Mouse (Mus musculus) common myeloid progenitor, adult 5-6 weeks (primary cell): ENCODE measurements around the gene Ist1. TPM values are rescaled to one million over a fixed set of nuclear protein-coding genes. Genes with fewer than 3 reads are reported as not detected.

Source experiments
- ATAC-seq: replicated peaks from 2 replicates; pipeline ENCODE4 v1.8.0; 2016; ENCODE audit warnings: low read depth, mild to moderate bottlenecking, moderate TSS enrichment, inconsistent platforms; ENCODE audit not compliant: poor library complexity, severe bottlenecking
- total RNA-seq: library from RNA; stranded (forward); fragments of 200-1000, 187-1606 nt; gene quantifications from 2 replicates; pipeline ENCODE4 v1.2.3, GENCODE M21; 2017

The Ist1 gene
- total RNA-seq, 1 experiment from 2014 or later: 85.4 TPM

DNA sequence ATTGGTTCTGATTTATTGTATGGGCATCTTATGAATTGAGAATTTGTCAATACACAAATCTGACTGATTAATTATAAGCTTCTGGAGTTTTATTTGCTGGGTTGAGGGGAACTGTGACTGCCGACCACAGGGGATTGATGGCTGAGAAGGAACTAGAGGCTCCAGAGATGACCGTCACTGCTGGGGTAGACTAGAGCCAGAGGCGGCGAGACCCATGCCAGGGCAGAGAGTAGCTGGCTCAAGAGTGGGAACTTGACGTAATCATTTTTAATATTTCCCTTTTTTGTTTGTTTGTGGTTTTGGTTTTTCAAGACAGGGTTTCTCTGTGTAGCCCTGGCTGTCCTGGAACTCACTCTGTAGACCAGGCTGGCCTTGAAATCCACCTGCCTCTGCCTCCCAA, 5.8 kb downstream of the Ist1 start:
- peak; percentile 63 for ATAC-seq

DNA sequence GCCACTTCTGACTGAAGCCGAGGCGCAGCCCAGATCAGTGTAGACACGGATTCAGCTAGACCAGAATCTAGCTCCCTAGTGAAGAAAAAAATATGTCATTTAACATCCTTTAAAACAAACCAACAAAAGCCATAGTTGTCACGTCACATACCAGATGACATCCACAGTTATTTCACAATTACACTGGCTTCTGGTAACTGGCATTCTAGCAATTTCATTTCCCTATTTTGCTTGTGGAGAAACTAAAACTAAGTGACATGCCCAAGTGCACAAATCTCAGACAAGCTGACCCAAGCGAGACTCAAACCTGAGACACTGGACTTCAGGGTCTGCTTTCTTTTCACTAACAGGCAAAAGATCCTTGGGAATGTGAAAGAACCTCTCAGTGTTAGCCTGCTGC, 10.9 kb downstream of the Ist1 start:
- peak; percentile 71 for ATAC-seq

DNA sequence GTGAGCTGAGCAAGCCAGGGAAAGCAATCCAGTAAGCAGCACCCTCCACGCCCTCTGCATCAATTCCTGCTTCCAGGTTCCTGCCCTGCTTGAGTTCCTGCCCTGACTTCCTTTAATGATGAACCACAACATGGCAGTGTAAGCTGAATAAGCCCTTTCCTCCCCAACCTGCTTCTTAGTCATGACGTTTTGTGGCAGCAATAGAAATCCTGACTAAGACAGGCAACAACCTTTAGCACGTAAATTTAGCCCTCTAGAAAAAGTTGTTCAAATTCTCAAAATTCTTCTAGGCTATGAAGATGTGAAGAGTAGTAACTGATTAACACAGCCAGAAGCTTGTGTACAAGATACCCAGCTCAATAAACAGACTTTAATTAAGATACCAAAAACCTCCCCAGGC, 11.5 kb downstream of the Ist1 start:
- no peak for ATAC-seq

DNA sequence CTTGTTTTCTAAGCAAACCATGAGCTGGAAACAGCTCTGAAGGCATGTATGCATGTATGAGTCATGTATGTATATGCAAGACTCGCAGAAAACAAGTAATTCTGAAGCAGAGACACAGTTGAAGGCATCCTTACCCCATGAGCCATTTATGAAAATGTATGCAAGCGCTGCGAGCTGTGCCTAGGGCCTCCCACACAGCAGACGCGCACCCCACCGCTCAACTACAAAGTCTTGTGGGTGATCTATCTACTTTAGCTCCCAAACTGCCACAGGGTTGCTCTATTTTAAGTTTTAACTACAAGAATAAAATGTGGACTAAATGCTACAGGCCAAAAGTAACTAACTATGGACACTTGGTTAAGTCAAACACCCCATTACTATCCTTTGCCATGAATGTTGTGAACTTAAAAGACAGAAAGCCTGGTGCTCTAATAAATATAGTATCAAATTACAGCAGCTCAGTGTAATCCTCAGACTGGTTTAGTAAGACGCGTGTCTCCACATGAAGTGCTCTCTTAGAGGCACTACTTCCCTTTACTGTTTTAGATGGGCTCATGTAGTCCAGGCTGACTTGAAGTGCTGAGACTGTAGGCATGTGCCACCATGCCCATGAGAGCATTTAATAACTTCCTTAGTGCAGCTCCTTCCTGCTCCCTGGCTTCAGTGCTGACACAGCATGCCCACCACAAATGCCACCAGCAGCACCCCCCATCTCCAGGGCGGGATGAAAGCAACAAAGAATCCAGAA, 17.0 kb downstream of the Ist1 start:
- ATAC-seq: no peak

DNA sequence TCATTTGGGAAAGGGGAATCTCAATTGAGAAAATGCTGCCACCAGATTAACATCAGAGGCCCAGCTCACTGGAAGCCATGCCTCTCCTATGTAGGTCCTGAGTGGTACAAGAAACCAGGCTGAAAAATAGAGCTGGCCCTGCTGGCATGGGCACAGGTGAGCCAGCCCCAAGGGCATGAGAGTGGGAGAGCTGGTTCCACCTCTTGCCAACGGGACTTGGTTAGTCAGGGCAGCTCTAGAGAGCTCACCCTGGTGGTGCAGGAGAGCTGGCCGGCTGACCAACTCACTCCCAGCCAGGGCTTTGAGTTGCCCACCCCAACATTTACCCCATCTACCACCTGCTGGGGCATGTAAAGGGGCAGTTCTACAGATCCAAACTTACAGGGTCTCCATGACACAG, 19.5 kb downstream of the Ist1 start:
- ATAC-seq: no peak

DNA sequence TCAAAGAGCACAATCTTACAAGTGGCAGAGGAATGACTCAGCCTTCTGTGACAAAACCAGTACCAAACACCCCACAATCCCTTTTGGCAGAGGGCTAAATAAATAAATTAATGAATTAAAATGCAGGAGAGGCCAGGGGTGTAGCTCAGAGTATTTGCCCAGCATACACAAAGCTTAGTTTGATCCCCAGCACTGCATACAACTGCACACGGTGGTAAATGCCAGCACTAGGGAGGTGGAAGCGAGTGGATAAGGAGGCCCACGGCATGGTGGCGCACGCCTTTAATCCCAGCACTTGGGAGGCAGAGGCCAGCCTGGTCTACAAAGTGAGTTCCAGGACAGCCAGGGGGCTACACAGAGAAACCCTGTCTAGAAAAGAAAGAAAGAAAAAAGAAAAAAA, 20.4 kb downstream of the Ist1 start:
- no peak for ATAC-seq

DNA sequence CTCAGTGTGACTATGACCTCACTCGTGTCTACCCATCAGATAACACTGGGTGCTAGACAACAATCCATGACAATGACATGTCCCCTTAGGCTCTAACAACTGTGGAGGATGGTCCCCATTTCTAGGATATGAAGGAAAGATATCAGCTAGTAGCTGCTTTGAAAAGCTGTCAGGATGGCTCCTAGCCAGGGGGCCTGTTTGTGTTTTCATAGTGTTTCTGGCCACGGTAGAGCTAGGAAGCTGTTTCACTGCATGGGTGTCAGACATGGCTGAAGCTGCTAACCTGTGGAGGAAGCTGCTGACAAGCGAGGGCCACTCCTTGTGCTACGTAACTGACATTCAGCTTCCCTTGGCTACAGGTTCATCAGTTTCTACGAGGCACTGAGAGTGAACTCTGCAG, 26.4 kb downstream of the Ist1 start:
- no peak for ATAC-seq

DNA sequence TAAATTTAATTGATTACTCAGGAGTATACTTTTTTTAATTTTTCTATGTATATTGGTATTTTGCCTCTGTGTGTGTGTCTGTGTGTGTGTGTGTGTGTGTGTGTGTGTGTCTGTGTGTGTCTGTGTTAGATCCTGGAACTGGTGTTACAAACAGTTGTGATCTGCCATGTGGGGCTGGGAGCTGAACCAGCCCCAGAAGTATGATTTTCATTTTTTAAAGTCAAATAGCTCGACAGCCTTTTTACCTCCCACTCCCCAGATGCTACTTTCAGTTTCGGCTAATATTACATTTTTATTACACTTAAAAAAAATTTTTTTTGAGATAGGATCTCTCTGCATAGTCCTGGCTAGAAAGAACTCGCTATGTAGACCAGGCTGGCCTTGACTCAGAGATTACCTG, 30.7 kb downstream of the Ist1 start:
- no peak for ATAC-seq

DNA sequence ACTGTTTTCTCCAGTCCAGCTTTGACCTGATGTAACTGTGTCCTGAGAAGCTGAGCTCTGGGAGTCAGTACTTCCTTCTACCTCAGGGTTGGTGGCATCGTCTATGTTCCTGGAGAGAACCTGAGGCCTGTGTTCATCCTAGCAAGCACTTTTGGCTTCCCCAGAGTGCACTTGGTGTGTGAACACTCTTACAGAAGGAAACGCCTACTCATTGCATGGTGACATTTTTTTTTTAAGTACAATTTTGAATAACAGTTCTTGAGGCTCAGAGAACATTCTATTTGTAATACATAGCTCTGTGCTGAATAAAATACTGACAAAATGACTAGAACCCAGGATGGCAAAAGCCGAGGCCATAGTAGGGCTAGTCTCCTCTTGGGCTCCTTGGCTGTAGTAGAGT, 36.2 kb downstream of the Ist1 start:
- ATAC-seq: no peak

DNA sequence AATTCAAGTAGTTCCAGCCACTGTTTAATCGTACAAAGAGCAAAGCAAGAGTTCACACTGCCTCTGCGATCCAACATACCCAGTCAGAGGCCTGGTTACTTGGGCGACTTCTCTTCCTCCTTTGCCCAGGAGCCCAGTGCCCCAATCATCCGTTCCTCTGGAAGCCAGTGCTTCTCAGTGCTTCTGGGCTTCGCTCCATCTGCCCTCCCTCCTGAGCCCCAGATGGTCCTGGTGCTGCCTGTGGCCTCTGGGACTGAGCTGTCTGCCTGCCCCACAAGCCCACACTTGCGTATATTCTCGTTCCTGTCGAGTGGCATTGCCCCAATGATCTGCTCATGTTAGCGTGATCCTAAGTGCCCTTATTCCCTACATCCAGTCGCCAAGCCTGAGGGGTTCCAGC, 42.3 kb downstream of the Ist1 start:
- ATAC-seq: no peak

DNA sequence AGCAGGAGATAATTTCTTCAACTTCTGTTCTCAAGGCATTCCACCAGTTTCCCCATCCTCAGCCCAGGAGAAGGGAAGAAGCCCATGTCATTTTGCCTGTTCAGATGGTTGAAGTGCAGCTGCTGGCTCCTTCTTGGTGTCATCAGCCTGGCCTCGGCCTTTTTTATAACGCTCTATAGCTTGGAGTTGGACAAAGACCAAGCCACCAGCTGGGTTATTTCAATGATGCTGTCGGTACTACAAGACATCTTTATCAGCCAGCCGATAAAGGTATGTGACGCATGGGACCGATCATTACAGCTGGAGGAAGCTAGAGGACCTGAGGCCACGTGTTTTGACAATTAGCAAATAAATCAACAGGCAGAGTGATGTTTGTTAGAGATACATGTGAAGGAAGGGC, 44.6 kb downstream of the Ist1 start:
- ATAC-seq: no peak

DNA sequence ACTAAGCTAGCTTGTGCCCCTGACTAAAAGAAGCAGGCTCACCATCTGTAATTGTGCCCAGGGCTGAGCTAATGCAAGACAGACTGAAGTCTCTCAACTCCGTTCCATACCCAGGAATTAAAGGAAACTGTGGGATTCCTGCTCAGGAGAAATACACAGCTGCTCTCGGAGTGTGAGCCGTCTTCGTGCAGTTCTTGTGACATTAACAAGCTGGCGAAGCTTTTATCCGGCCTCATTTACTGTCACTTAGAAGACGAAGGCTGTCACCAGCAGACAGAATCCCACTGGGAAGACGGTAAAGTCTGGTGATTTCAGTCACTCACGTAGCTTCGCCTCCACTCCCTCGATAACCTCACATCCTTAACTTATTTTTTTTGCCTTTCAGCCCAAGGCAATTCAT, 45.7 kb downstream of the Ist1 start:
- no peak for ATAC-seq

DNA sequence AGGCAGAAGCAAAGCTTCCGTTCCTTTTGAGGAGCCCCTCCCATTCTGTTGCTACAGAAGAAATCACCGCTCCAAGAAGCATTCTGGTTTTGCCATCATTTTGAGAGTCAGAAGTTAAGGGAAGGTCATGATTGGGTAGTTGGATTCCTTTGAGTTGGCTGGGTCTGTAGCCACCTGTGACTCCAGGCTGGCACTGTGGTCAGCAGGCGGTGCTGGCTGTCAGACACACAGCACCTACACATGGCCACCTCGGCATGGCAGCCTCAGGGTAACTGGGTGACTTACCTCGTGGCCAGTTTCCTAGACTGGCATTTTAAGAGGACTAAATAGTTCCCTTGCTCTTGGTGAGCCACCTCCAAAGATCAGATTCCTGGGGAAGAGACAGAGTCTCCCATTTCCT, 51.8 kb downstream of the Ist1 start:
- ATAC-seq: no peak

DNA sequence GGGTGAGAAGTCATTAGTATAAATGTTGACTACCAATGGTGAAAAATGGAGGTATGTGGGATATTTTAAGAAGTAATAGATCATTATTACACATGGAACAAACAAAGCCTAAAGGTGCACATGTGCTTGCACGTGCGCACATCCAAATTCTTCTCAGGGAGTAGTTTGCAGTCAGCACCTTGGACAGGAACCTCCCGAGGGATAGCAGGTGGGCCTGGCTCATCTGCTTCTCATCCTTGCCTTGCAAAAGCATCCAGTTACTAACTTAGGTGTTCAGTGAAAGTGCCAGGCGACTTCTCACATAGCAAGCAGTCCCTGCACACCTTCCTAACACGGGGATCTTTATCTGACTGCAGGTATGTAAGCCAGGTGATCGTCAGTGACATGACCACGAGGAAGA, 52.6 kb downstream of the Ist1 start:
- no peak for ATAC-seq

DNA sequence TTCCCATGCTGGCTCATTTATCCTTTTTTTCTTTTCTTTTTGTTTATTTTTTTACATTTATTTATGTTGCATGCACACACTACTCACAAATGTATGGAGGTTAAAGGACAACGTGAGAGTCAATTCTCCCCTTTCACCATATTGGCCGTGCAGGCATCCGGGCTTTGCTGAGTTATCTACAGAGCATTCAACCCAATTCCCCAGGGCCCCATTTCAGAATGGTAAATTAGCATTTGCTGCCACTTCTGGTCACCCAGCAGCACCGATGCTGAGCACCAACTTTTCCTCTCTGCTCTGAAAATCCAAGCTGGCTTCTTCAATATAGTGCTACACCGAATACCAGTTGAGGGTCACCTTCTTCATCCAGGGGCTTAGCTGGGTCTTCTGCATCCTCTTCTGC, 54.2 kb downstream of the Ist1 start:
- ATAC-seq: no peak

DNA sequence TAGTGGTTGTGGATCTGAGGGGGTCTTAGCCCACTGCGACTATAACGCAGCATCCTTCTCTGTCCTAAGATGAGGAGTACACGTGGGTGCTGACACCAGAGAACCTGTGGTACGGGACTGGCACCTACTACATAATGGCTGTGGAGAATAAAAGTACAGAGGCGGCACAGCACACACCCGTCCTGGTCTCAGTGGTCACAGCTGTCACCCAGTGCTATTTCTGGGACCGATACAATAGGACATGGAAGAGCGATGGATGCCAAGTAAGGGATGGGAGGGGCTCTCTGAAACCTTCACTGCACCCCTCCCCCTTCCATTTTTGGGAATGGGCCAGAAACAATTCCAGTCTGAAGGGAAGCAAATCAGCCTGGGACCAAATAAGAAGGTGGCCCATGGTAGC, 57.9 kb downstream of the Ist1 start:
- no peak for ATAC-seq

DNA sequence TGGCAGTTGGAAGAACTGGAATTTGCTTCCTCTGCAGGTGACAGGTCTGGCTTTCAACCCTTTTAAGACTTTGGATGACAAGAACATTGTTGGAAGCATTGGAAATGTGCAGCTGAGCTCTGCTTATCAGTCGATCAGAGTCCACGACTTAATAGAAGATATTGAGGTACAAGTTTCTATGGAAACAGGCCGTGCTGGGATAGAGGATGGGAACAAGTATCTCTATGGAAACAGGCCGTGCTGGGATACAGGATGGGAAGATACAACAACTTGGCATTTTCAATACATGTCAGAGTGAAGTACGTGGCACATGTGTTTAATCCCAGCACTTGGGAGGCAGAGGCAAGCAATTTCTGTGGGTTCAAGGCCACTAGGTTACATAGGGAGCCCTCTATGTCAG, 60.6 kb downstream of the Ist1 start:
- ATAC-seq: no peak

DNA sequence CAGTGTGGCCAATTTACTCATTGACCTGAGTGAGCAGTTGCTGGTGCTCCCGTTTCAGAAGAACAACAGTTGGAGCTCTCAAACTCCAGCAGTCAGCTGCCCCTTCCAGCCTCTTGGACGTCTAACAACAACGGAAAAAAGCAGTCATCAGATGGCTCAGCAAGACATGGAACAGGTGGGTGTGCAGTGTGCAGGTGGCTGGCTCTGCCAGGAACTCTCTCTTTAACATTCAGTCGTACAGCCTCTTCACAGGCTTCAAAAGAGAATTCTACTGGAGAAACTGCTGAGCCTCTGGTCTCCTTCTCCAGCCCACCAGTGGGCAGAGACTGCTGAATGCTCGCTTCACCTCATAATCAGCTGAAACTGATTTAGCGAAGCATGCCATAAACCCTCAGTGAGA, 64.4 kb downstream of the Ist1 start:
- ATAC-seq: no peak

Other genes starting within 250 kb of the Ist1 start
- gene Pmfbp1, start 199.2 kb downstream of the Ist1 start, total RNA-seq: not detected in 2 replicates
- gene Dhx38, start 127.4 kb downstream of the Ist1 start, total RNA-seq: 43.7 and 52.7 TPM in 2 replicates
- 12.4 and 17.7 TPM in 2 replicates for gene Txnl4b, start 127.4 kb downstream of the Ist1 start, total RNA-seq
- 19.9 and 26.4 TPM in 2 replicates for gene Hp, start 114.1 kb downstream of the Ist1 start, total RNA-seq
- gene Dhodh, start 84.6 kb downstream of the Ist1 start, total RNA-seq: 21.9 and 23.1 TPM in 2 replicates
- 0.82 and 1.0 TPM in 2 replicates for gene Pkd1l3, start 78.7 kb downstream of the Ist1 start, total RNA-seq
- gene Zfp821, start 12.3 kb upstream of the Ist1 start, total RNA-seq: 4.3 and 7.5 TPM in 2 replicates
- gene Atxn1l, start 44.5 kb upstream of the Ist1 start, total RNA-seq: 8.9 and 13.4 TPM in 2 replicates
- 53.6 and 71.5 TPM in 2 replicates for gene Ap1g1, start 85.3 kb upstream of the Ist1 start, total RNA-seq
- gene Phlpp2, start 175.3 kb upstream of the Ist1 start, total RNA-seq: 6.0 and 10.7 TPM in 2 replicates